Mouse (Mus musculus) MEL (cell line): ENCODE results near the gene Cald1. TPM values are rescaled to one million over a fixed set of nuclear protein-coding genes. Genes with fewer than 3 reads are reported as not detected.

Source experiments
- DNase-seq: peaks from one replicate; pipeline ENCODE4 v3.0.0; 2011; ENCODE audit warnings: low read depth, low spot score
- H3K27ac ChIP-seq: 2 replicates; pipeline ENCODE4 v1.5.1; 2012; ENCODE audit warnings: low read depth, mild to moderate bottlenecking, control low read depth, low read length, moderate library complexity; ENCODE audit not compliant: control insufficient read depth
- H3K27me3 ChIP-seq, 2 experiments: fragments of 150-350 bp in 1 of 2; sonication (generic) in 1 of 2; 2 replicates each; pipeline ENCODE4 v1.6.1; 2012; ENCODE audit warnings: low read length in 2 of 2, mild to moderate bottlenecking in 2 of 2, improper control_type of control experiment in 1 of 2, moderate library complexity in 1 of 2; ENCODE audit not compliant: insufficient read depth in 2 of 2, control insufficient read depth in 1 of 2
- H3K36me3 ChIP-seq, 2 experiments: 2 replicates each; pipeline ENCODE4 v1.6.1; 2012 to 2014; ENCODE audit warnings: low read length in 2 of 2, improper control_type of control experiment in 1 of 2, inconsistent platforms in 1 of 2, mild to moderate bottlenecking in 1 of 2; ENCODE audit not compliant: insufficient read depth in 2 of 2, control insufficient read depth in 1 of 2
- H3K4me1 ChIP-seq, 2 experiments: fragments of 150-350 bp in 1 of 2; sonication (generic) in 1 of 2; 2 replicates each; pipeline ENCODE4 v1.6.1; 2012; ENCODE audit warnings: low read length in 2 of 2, improper control_type of control experiment in 1 of 2, mild to moderate bottlenecking in 1 of 2; ENCODE audit not compliant: insufficient read depth in 2 of 2, control insufficient read depth in 1 of 2
- H3K4me3 ChIP-seq, 2 experiments: fragments of 150-350 bp in 1 of 2; sonication (generic) in 1 of 2; 2 replicates each; pipeline ENCODE4 v1.5.1; 2012; ENCODE audit warnings: low read depth in 2 of 2, low read length in 2 of 2, mild to moderate bottlenecking in 2 of 2, moderate library complexity in 2 of 2, control low read depth in 1 of 2, improper control_type of control experiment in 1 of 2; ENCODE audit not compliant: control insufficient read depth in 1 of 2, insufficient read depth in 1 of 2
- H3K79me2 ChIP-seq: 2 replicates; pipeline ENCODE4 v1.6.1; 2012; ENCODE audit warnings: mild to moderate bottlenecking, low read length, moderate library complexity; ENCODE audit not compliant: control insufficient read depth, poor library complexity, insufficient read depth
- H3K9ac ChIP-seq: 2 replicates; pipeline ENCODE4 v1.6.1; 2012; ENCODE audit warnings: low read depth, mild to moderate bottlenecking, control low read depth, low read length, moderate library complexity; ENCODE audit not compliant: control insufficient read depth, poor library complexity, severe bottlenecking
- H3K9me3 ChIP-seq: fragments of 150-350 bp; sonication (generic); replicated peaks from 2 replicates; pipeline ENCODE4 v1.6.1; 2012; ENCODE audit warnings: mild to moderate bottlenecking, low read length, improper control_type of control experiment, moderate library complexity; ENCODE audit not compliant: insufficient read depth
- BHLHE40 ChIP-seq: IDR thresholded peaks from 2 replicates; pipeline ENCODE4 v1.6.1; 2012; ENCODE audit warnings: low read depth, mild to moderate bottlenecking, inconsistent platforms, low read length, improper control_type of control experiment, borderline replicate concordance
- CHD1 ChIP-seq: IDR thresholded peaks from 2 replicates; pipeline ENCODE4 v1.6.1; 2012; ENCODE audit warnings: low read depth, mild to moderate bottlenecking, inconsistent platforms, low read length, improper control_type of control experiment
- CTCF ChIP-seq, 3 experiments: IDR thresholded peaks in 2 of 3; conservative IDR thresholded peaks in 1 of 3; 2 replicates each; pipeline ENCODE4 v1.5.1; 2011 to 2012; ENCODE audit warnings: low read length in 3 of 3, low read depth in 2 of 3, mild to moderate bottlenecking in 2 of 3, improper control_type of control experiment in 1 of 3, inconsistent platforms in 1 of 3, mixed read lengths in 1 of 3, moderate library complexity in 1 of 3; ENCODE audit not compliant: control insufficient read depth in 1 of 3, insufficient read depth in 1 of 3, poor library complexity in 1 of 3, severe bottlenecking in 1 of 3
- ELF1 ChIP-seq: IDR thresholded peaks from 2 replicates; pipeline ENCODE4 v1.6.1; 2014; ENCODE audit warnings: low read depth, mild to moderate bottlenecking, inconsistent platforms, low read length, improper control_type of control experiment, moderate library complexity
- ETS1 ChIP-seq: IDR thresholded peaks from 2 replicates; pipeline ENCODE4 v1.6.1; 2012; ENCODE audit warnings: low read depth, mild to moderate bottlenecking, inconsistent platforms, low read length, improper control_type of control experiment, moderate library complexity
- GABPA ChIP-seq: IDR thresholded peaks from 2 replicates; pipeline ENCODE4 v1.6.1; 2012; ENCODE audit warnings: low read depth, mild to moderate bottlenecking, inconsistent platforms, low read length, improper control_type of control experiment, moderate library complexity
- KAT2A ChIP-seq: conservative IDR thresholded peaks from 2 replicates; pipeline ENCODE4 v1.6.1; 2012; ENCODE audit warnings: low read depth, low read length, improper control_type of control experiment, inconsistent platforms
- MXI1 ChIP-seq: IDR thresholded peaks from 2 replicates; pipeline ENCODE4 v1.6.1; 2011; ENCODE audit warnings: mild to moderate bottlenecking, low read depth, low read length, improper control_type of control experiment
- NELFE ChIP-seq: IDR thresholded peaks from 2 replicates; pipeline ENCODE4 v1.6.1; 2011; ENCODE audit warnings: low read depth, low read length, improper control_type of control experiment
- NRF1 ChIP-seq: IDR thresholded peaks from 2 replicates; pipeline ENCODE4 v1.6.1; 2014; ENCODE audit warnings: low read depth, mild to moderate bottlenecking, inconsistent platforms, low read length, improper control_type of control experiment, moderate library complexity; ENCODE audit not compliant: poor library complexity, insufficient read depth, severe bottlenecking
- TBP ChIP-seq: IDR thresholded peaks from 2 replicates; pipeline ENCODE4 v1.8.0; 2011; ENCODE audit warnings: low read depth, low read length, improper control_type of control experiment
- UBTF ChIP-seq: IDR thresholded peaks from 2 replicates; pipeline ENCODE4 v1.6.1; 2012; ENCODE audit warnings: low read depth, mild to moderate bottlenecking, inconsistent platforms, low read length, improper control_type of control experiment, moderate library complexity, borderline replicate concordance; ENCODE audit not compliant: insufficient read depth
- ZKSCAN1 ChIP-seq: IDR thresholded peaks from 2 replicates; pipeline ENCODE4 v1.6.1; 2012; ENCODE audit warnings: low read depth, mild to moderate bottlenecking, inconsistent platforms, low read length, improper control_type of control experiment, moderate library complexity
- ZMIZ1 ChIP-seq: IDR thresholded peaks from 2 replicates; pipeline ENCODE4 v1.6.1; 2012; ENCODE audit warnings: low read depth, mild to moderate bottlenecking, inconsistent platforms, low read length, improper control_type of control experiment, moderate library complexity
- ZNF384 ChIP-seq: IDR thresholded peaks from 2 replicates; pipeline ENCODE4 v1.6.1; 2012; ENCODE audit warnings: low read depth, mild to moderate bottlenecking, inconsistent platforms, low read length, improper control_type of control experiment
- polyA plus RNA-seq, 2 experiments: library from polyadenylated mRNA; stranded (reverse) in 1 of 2; unstranded in 1 of 2; fragments of >175 nt in 1 of 2; fragments of >200 nt in 1 of 2; gene quantifications; 2 replicates each; pipeline versions ENCODE4 v1.2.1 to v1.2.4; 2012; ENCODE audit warnings: low replicate concordance in 2 of 2, low read depth in 1 of 2; ENCODE audit not compliant: insufficient read length in 2 of 2, insufficient read depth in 1 of 2, missing spikeins in 1 of 2
- total RNA-seq: library from RNA; depleted of rRNA; stranded (reverse); fragments of 300-350 nt; gene quantifications from 2 replicates; pipeline ENCODE4 v1.2.3, GENCODE M21; 2012

The Cald1 gene
- total and polyA plus RNA-seq, 3 experiments, result not detected

DNA sequence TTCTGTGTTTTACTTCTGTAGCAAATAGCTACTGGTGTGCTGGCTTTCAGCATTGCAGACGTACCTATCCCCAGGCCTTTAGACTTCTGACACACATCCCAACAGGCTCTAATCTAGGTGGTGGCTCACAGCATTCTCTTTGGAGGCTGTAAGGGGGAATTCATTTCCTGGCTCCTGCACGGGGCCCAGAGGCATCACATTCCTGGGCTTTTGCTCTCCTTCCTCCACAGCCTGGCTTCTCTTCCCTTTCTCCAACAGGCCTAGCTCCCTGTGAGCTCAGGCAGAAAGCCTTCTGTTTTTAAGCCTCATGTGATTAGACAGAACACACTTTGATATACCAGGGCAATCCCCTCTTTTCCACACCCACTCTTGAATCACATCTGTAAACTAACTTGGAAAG is 109.2 kb downstream of the Cald1 start:
- TF ChIP-seq NELFE, result no peak
- no peak for TF ChIP-seq GABPA
- TF ChIP-seq CTCF (IDR thresholded peaks at IDR 0.05 in 2 of 3, conservative IDR thresholded peaks at IDR 0.05 in 1 of 3; ENCODE audit: control insufficient read depth in 1 of 3, insufficient read depth in 1 of 3, low read depth in 2 of 3, low read length in 3 of 3, poor library complexity in 1 of 3, severe bottlenecking in 1 of 3), result no peak
- no peak for TF ChIP-seq KAT2A
- no peak for TF ChIP-seq NRF1
- TF ChIP-seq TBP, result no peak
- no peak for TF ChIP-seq ELF1
- no peak for TF ChIP-seq CHD1
- TF ChIP-seq ZNF384, result no peak
- TF ChIP-seq, all 39 proteins: peak for 0
- H3K79me2 ChIP-seq, result no peaks in the 10 kb centered on the region
- H3K36me3 ChIP-seq, result no peaks in the 10 kb centered on the region
- no peaks in the 10 kb centered on the region for H3K27me3 ChIP-seq
- no peaks in the 10 kb centered on the region for H3K9me3 ChIP-seq
- H3K27ac ChIP-seq, result no peak overlapping the region
- DNase-seq, result no peak
- no peak overlapping the region for H3K9ac ChIP-seq
- H3K4me1 ChIP-seq, result no peaks in the 10 kb centered on the region
- H3K4me3 ChIP-seq, result no peak overlapping the region

DNA sequence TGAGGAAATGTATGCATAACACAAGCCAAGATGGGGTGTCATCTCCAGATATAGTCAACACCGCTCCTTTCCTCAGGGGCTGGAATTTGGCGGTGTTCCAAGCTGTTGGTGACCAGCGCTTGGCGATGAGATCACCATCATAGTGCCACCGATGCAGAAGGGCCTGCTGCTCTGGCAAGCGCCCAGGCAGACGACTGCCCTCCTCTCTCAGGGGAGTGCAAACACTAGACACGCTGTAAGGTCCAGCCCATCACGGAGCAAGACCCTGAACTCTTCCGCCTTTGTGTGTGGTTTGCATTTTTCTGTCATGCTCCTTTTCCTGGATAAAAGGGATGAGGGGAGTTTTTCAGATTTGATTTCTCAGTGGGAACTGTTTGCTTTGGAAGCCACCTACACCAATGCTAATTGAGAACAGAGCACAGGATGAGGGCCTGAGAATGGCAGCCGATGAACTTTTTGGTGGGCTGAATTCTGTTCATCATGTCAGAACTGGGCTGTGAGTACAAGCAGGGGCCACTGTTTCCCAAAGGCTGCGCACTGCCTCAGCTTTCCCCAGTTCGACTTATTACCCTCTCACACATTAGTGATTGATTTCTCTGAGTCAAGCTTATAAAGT is 110.5 kb downstream of the Cald1 start:
- no peaks in the 10 kb centered on the region for H3K9me3 ChIP-seq
- H3K27ac ChIP-seq, result no peak overlapping the region
- no peak overlapping the region for H3K9ac ChIP-seq
- no peak overlapping the region for H3K4me3 ChIP-seq
- TF ChIP-seq BHLHE40, result no peak
- no peak for TF ChIP-seq ZMIZ1
- TF ChIP-seq ETS1, result no peak
- TF ChIP-seq UBTF, result no peak
- H3K36me3 ChIP-seq, result no peaks in the 10 kb centered on the region
- no peaks in the 10 kb centered on the region for H3K79me2 ChIP-seq
- no peaks in the 10 kb centered on the region for H3K27me3 ChIP-seq
- no peak for DNase-seq
- H3K4me1 ChIP-seq, result no peaks in the 10 kb centered on the region

- DNase-seq, result no peak
- H3K27ac ChIP-seq, result no peak overlapping the region
- TF ChIP-seq ZKSCAN1, result no peak
- peak; percentile 36; the same call in 1 of the 2 replicates for TF ChIP-seq MXI1
Measured at GRCm38 (mm10) chr6:34709289-34709688, 111.0 kb downstream of the Cald1 start.

More at GRCm38 (mm10) chr6:34709289-34709688, 111.0 kb downstream of the Cald1 start:
- H3K9me3 ChIP-seq, result no peaks in the 10 kb centered on the region
- no peaks in the 10 kb centered on the region for H3K36me3 ChIP-seq
- H3K9ac ChIP-seq, result no peak overlapping the region
- H3K79me2 ChIP-seq, result no peaks in the 10 kb centered on the region
- no peaks in the 10 kb centered on the region for H3K4me1 ChIP-seq
- H3K27me3 ChIP-seq, result no peaks in the 10 kb centered on the region
- H3K4me3 ChIP-seq, result no peak overlapping the region
